Mouse (Mus musculus): ENCODE results near the gene Cdkn2aipnl. TPM values are rescaled to one million over a fixed set of nuclear protein-coding genes. Genes with fewer than 3 reads are reported as not detected.

Cdkn2aipnl gene
- polyA plus RNA-seq, 1 experiment from 2014 or later, result 48.6 TPM

DNA sequence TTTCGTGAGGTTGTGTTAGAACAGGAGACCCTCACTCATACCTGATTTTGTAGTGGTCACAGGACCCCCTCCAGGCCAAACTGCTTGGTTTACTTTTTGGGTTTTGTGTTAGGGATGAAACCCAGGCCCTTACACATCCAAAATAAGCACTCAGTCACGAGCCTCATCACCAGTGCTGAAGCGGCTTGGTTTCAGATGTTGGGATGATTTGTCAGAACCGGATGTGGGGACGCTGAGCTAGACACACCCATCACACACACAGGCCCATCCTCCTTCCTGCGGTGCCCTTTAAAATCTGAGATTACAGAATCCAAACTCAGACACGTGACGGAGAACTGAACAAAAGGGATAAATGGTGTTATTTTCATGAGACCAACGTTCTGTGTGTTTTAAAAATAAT lies 1.4 kb downstream of the Cdkn2aipnl start:
- H3K9me3 ChIP-seq (replicated peaks), result no peaks in the 10 kb centered on the region
- ATAC-seq (ENCODE audit: insufficient read depth), result no peak
- H3K36me3 ChIP-seq (replicated peaks), result peaks cover 41% of the 10 kb centered on the region
- H3K4me2 ChIP-seq, result peak overlapping the region; percentile 97
- H3K4me3 ChIP-seq (replicated peaks), result peak overlapping the region; percentile 73
- H3K4me1 ChIP-seq (replicated peaks), result peaks cover 22% of the 10 kb centered on the region
- H3K27ac ChIP-seq (replicated peaks), result no peak overlapping the region
- WGBS (ENCODE audit: insufficient replicate concordance), result 69% methylated on average over 9 of the region's 9 CpGs
- H3K27me3 ChIP-seq, result no peaks in the 10 kb centered on the region
- no peak overlapping the region for H3K9ac ChIP-seq

DNA sequence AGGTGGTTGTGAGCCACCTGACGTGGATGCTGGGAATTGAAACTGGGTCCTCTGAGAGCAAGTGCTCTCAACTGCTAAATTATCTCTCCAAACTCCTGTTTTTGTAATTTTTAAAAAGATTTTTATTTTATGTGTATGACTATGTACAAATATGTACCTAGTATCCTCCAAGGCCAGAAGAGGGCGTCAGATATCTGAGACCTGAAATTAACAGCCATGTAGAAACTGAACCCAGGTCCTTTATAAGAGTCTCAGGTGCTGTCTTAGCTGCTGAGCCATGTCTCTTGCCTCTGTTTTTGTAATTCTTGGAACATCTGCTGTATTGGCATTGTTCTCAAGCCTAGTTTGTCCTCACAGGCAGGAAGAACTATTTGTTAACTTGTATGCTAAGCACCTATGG lies 2.0 kb downstream of the Cdkn2aipnl start:
- no peak overlapping the region for H3K4me3 ChIP-seq (replicated peaks)
- H3K27ac ChIP-seq (replicated peaks), result no peak overlapping the region
- H3K36me3 ChIP-seq (replicated peaks), result peaks cover 46% of the 10 kb centered on the region
- peaks cover 22% of the 10 kb centered on the region for H3K4me1 ChIP-seq (replicated peaks)
- no peak overlapping the region for H3K9ac ChIP-seq
- H3K4me2 ChIP-seq, result no peak overlapping the region
- no peaks in the 10 kb centered on the region for H3K27me3 ChIP-seq
- no peaks in the 10 kb centered on the region for H3K9me3 ChIP-seq (replicated peaks)
- ATAC-seq (ENCODE audit: insufficient read depth), result no peak
- 82% methylated on average over 2 of the region's 2 CpGs for WGBS (ENCODE audit: insufficient replicate concordance)

DNA sequence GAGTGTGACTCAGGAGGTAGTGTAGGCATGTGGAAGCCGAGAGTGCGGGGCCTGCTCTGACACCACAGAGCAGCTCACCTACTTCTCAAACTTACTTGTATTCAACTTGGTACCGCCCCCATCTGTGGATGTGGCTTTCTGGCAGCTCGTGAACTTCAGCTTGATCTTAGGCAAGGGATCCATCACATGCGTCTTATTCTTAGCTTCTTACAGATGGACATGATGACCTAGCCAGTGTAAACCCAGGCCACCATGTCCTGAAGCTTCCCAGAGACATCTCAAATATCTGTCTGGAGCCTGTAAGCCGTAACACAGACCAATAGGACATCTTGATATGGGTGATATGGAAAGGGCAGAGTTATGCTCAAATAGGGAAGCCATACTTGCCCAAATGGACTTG lies 4.2 kb downstream of the Cdkn2aipnl start:
- 78% methylated on average over 6 of the region's 6 CpGs for WGBS (ENCODE audit: insufficient replicate concordance)
- peaks cover 61% of the 10 kb centered on the region for H3K36me3 ChIP-seq (replicated peaks)

DNA sequence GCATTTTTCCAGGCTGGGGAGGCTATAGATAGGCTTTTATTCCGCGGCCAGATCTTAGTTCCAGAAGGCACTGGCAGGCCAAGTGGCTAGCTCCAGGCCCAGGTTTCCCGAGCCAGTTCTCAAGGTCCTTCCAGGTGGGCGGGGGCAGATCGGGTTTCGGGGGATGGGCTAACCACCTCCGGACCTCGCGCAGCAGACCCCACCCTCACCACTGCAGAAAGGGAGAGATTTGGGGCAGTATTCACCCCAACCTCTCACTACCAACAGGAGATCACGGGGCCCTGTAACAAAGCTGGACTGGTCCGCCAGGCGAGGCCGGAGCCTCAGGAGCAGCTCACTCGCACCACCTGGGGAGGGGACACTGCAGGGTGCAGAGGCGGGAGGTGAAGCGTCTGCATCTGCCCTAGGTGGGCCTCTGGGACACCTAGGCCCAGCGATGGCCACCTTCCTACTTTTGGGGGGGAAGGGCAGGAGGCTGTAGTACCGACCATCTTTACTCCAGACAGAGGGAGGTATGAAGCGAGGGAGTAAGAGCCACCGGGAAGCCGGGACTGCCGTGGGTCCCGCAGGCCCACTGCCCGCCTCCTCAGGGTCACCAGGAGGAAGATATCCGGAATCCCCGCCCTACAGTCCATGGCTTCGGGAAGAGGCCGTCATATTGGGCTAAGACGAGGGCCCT lies 32.3 kb downstream of the Cdkn2aipnl start:
- Histone ChIP-seq H3K4me3 (replicated peaks) (peak overlapping the region; percentile 90), H3K4me2 (peak overlapping the region; percentile 81), H3K9me3 (replicated peaks) (no peaks in the 10 kb centered on the region), H3K4me1 (replicated peaks) (peaks cover 51% of the 10 kb centered on the region), H3K36me3 (replicated peaks) (peaks cover 31% of the 10 kb centered on the region), H3K9ac (peak overlapping the region; percentile 96), H3K27me3 (no peaks in the 10 kb centered on the region), H3K27ac (replicated peaks) (peak overlapping the region; percentile 94)
- ATAC-seq (ENCODE audit: insufficient read depth), result peak; percentile 41
- WGBS (ENCODE audit: insufficient replicate concordance), result under 1% methylated on average over 29 of the region's 29 CpGs

More for the DNA sequence above, 4.2 kb downstream of the Cdkn2aipnl start:
- Histone ChIP-seq H3K4me3 (replicated peaks) (no peak overlapping the region), H3K9ac (no peak overlapping the region), H3K9me3 (replicated peaks) (no peaks in the 10 kb centered on the region), H3K27me3 (no peaks in the 10 kb centered on the region), H3K4me2 (no peak overlapping the region), H3K27ac (replicated peaks) (no peak overlapping the region), H3K4me1 (replicated peaks) (peaks cover 22% of the 10 kb centered on the region)
- no peak for ATAC-seq (ENCODE audit: insufficient read depth)

DNA sequence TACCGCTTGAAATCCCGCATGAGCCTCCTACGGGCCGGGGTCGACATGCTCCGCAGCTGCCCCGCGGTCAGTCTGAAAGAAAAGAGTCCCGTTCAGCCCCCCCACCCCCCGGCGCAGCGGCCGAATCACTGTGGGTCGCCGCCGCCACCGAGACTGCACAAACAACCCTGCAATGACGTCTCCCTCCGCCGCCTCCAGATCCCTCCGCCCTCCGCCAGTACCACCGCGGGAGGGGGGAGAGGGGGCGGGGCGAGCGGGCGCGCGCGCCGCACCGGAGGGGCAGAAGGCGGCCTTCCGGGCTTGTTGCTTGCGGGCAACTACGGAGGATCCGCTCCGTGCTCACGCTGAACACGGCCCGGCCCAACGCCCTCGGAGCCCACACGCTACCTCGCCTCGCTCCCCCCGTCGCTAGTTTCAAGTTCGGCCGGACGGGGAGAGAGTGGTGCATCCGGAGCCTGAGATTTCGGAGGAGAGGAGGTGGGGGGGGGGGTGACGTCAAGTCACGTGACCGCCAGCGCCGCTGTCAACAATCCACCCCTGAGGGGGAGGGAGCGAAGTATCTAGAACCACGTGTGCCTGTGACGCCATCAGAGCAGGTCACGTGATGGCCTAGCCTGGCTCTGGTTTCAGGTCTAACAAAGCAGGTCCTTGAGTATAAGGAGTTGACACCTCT lies 33.0 kb downstream of the Cdkn2aipnl start, which contains the start of gene Ube2b:
Gene Ube2b (minus strand): TSS at position 473 of the 673 bp plus-strand sequence.
- H3K4me1 ChIP-seq (replicated peaks), result peaks cover 56% of the 10 kb centered on the region
- under 1% methylated on average over 63 of the region's 63 CpGs for WGBS (ENCODE audit: insufficient replicate concordance)
- peak; percentile 78 for ATAC-seq (ENCODE audit: insufficient read depth)

DNA sequence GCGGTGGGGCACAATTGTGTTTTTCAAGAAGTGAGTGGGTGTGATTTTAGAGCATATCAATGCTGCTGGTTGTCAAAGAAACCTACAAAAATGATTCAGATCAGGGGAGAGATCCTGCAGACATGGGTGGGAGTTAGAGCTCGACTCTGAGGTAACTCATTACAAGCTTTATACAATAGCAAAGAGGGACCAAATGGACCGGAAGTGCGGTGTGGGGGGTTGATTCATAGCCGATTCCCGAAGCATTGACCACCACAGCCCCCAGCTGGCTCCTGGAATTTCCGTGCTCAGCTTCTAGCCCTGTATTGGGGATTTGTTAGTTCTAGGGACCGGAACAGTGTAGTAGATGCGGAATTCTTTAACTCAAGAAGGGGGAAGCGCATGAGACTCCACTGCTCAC lies 33.9 kb downstream of the Cdkn2aipnl start:
- Histone ChIP-seq H3K4me1 (replicated peaks) (peaks cover 63% of the 10 kb centered on the region), H3K9ac (no peak overlapping the region), H3K27ac (replicated peaks) (peak overlapping the region; percentile 45; the same call in 1 of the 2 replicates), H3K36me3 (replicated peaks) (peaks cover 15% of the 10 kb centered on the region), H3K27me3 (no peaks in the 10 kb centered on the region), H3K4me3 (replicated peaks) (no peak overlapping the region; the same call in 1 of the 2 replicates), H3K9me3 (replicated peaks) (no peaks in the 10 kb centered on the region), H3K4me2 (peak overlapping the region; percentile 81)
- WGBS (ENCODE audit: insufficient replicate concordance), result 61% methylated on average over 10 of the region's 10 CpGs
- ATAC-seq (ENCODE audit: insufficient read depth), result no peak

More for the DNA sequence above, 33.0 kb downstream of the Cdkn2aipnl start, which contains the start of gene Ube2b:
- peak within 1 kb of the TSS; percentile 90 for H3K4me3 ChIP-seq (replicated peaks)
- H3K27ac ChIP-seq (replicated peaks), result peak within 1 kb of the TSS; percentile 94
- peak within 1 kb of the TSS; percentile 96 for H3K9ac ChIP-seq
- no peaks in the 10 kb centered on the region for H3K9me3 ChIP-seq (replicated peaks)
- peaks cover 24% of the 10 kb centered on the region for H3K36me3 ChIP-seq (replicated peaks)
- no peaks in the 10 kb centered on the region for H3K27me3 ChIP-seq
- H3K4me2 ChIP-seq, result peak within 1 kb of the TSS; percentile 81

DNA sequence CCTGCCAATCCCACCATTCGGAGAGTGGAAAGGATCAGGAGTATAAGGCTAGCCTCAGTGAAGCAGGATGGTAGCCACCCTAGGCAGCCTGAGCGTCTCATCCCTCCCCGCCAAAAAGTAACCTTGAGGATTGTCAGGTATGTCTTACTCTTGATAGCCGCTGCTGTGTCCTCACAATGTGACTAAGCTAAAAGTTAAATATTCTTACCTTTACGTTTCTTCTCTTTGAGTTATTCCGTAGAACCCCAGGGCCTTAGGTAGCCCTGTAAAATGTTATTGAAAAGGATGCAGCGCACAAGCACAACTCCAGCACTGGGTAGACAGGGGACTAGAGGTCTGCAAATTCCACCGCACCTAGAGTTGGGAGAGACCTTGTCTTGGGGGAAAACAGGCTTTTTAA lies 34.4 kb downstream of the Cdkn2aipnl start:
- H3K27ac ChIP-seq (replicated peaks), result no peak overlapping the region
- ATAC-seq (ENCODE audit: insufficient read depth), result no peak
- peaks cover 10% of the 10 kb centered on the region for H3K36me3 ChIP-seq (replicated peaks)
- H3K27me3 ChIP-seq, result no peaks in the 10 kb centered on the region
- no peaks in the 10 kb centered on the region for H3K9me3 ChIP-seq (replicated peaks)
- 84% methylated on average over 8 of the region's 8 CpGs for WGBS (ENCODE audit: insufficient replicate concordance)
- H3K9ac ChIP-seq, result no peak overlapping the region
- peaks cover 64% of the 10 kb centered on the region for H3K4me1 ChIP-seq (replicated peaks)
- no peak overlapping the region for H3K4me2 ChIP-seq
- H3K4me3 ChIP-seq (replicated peaks), result no peak overlapping the region

DNA sequence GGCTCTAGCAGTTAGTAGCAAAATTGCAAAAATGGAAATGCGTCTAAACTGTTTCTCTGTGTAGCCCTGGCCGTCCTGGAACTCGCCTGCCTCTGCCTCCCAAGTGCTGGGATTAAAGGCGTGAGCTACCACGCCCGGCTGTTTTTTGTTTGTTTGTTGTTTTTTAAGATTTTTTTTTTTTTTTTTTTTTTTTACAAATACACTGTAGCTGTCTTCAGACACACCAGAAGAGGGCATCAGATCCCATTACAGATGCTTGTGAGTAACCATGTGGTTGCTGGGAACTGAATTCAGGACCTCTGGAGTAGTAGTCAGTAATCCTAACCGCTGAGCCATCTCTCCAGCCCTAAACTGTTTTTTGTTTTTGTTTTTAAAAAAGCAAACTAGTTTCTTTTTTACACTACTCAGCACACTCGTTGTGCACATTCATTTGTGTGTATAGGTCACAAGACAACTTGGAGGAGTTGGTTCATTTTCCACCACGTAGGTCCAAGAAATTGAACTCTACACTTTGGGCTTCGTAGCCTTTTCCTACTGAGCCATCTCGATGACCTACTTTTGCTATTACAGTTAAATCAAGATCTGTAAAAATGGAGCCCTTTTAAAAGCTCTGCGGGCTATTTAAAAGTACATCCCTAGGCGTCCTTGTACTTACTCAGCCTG lies 35.5 kb downstream of the Cdkn2aipnl start:
- no peaks in the 10 kb centered on the region for H3K36me3 ChIP-seq (replicated peaks)
- no peaks in the 10 kb centered on the region for H3K9me3 ChIP-seq (replicated peaks)
- ATAC-seq (ENCODE audit: insufficient read depth), result no peak
- peak overlapping the region; percentile 87 for H3K27ac ChIP-seq (replicated peaks)
- peaks cover 61% of the 10 kb centered on the region for H3K4me1 ChIP-seq (replicated peaks)
- peak overlapping the region; percentile 79 for H3K9ac ChIP-seq
- peak overlapping the region; percentile 88 for H3K4me2 ChIP-seq
- WGBS (ENCODE audit: insufficient replicate concordance), result 67% methylated on average over 13 of the region's 13 CpGs
- peak overlapping the region; percentile 74 for H3K4me3 ChIP-seq (replicated peaks)
- no peaks in the 10 kb centered on the region for H3K27me3 ChIP-seq

DNA sequence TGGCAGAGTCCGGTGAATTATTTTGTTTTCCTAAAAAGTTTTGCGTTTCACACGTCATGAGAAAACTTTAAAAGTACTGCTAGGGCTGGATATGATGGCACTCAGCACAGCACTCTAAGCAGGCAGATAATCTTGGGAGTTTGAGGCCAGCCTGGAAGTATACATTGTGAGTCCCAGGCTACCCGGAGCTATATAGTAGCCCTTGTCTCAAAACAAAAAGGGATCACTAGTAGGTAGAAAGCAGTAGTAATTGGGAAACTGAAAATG lies 36.0 kb downstream of the Cdkn2aipnl start:
- WGBS (ENCODE audit: insufficient replicate concordance), result 16% methylated on average over 4 of the region's 4 CpGs
- Histone ChIP-seq H3K4me3 (replicated peaks) (peak overlapping the region; percentile 74), H3K27ac (replicated peaks) (peak overlapping the region; percentile 87), H3K4me1 (replicated peaks) (peaks cover 56% of the 10 kb centered on the region), H3K36me3 (replicated peaks) (no peaks in the 10 kb centered on the region), H3K9me3 (replicated peaks) (no peaks in the 10 kb centered on the region), H3K27me3 (no peaks in the 10 kb centered on the region), H3K4me2 (peak overlapping the region; percentile 88), H3K9ac (peak overlapping the region; percentile 79)
- ATAC-seq (ENCODE audit: insufficient read depth), result no peak

DNA sequence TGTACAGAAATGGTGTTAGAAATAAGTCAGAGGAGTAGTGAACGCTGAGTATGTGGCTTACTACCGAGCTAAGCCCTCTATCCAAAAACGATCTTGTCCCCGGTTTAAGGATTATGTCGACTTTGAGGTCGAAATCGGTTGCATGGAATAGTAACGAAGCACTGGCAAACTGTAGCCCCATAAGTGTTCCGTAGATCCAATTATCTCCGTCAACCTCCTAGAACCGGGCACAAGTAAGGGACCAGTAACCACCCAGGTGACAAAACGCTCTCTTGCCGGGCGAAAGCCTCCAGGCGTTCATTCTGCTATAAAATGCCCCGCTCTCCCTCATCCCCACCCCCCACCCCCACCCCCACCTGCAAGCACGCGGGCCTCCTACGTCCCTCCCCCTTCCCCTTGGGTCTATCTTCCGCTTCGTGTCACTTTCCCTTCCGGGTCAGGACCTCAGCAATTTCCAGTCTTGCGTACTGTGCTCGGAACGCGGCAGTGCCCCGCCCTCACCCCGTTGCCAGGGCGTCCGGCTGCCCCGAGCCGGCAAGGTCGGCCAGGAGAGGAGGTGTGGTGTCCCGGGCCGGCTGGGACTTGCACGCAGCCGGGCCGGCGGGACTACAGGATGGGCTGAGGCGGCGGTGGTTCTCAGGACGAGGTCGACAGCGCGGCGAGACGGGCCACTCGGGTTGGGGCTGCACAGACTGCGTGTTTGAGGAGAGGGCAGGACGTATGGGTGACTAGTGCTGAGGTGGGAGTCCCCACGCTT lies 36.5 kb downstream of the Cdkn2aipnl start, which contains the start of gene Cdkl3:
Gene Cdkl3 (plus strand): TSS at position 450 of the 757 bp plus-strand sequence.
- no peaks in the 10 kb centered on the region for H3K36me3 ChIP-seq (replicated peaks)
- no peaks in the 10 kb centered on the region for H3K9me3 ChIP-seq (replicated peaks)
- H3K9ac ChIP-seq, result peak within 1 kb of the TSS; percentile 79
- H3K4me2 ChIP-seq, result peak within 1 kb of the TSS; percentile 88
- H3K27me3 ChIP-seq, result no peaks in the 10 kb centered on the region
- H3K27ac ChIP-seq (replicated peaks), result peak within 1 kb of the TSS; percentile 87
- peak; percentile 83 for ATAC-seq (ENCODE audit: insufficient read depth)
- peak within 1 kb of the TSS; percentile 74 for H3K4me3 ChIP-seq (replicated peaks)
- under 1% methylated on average over 51 of the region's 51 CpGs for WGBS (ENCODE audit: insufficient replicate concordance)
- H3K4me1 ChIP-seq (replicated peaks), result peaks cover 51% of the 10 kb centered on the region
